In genomic region chrX:105413351-105413750, GRCm38 (mm10) we compare ENCODE assay signal across 16 mouse cellular contexts.
"Had no signal": no experiment of that assay in that cellular context is flagged by ENCODE, and none has a peak within 500 bp of the region (broad histone marks: within the 10 kb centered on the region; RNA-seq: fewer than 3 reads in every experiment).

No protein-coding gene starts in this region.

- H3K4me1 ChIP-seq: liver, embryonic 13.5 days; megakaryocyte, embryonic 14.5 days; midbrain, embryonic 12.5 days; neural tube, embryonic 13.5 days; stomach, embryonic 15.5 days had no signal

- DNase-seq: kidney, adult 8-10 months; left cerebral cortex, postnatal 4 days; liver; liver, embryonic 13.5 days; liver, postnatal 0 days; retina, postnatal 1 day; right cerebral cortex, postnatal 4 days; thymus, adult 2 months; thymus, postnatal 36 days had no signal

- H3K36me3 ChIP-seq: liver, embryonic 13.5 days; midbrain, embryonic 12.5 days; neural tube, embryonic 13.5 days; stomach, embryonic 15.5 days had no signal

- H3K9ac ChIP-seq: liver, embryonic 13.5 days; liver, postnatal 0 days; midbrain, embryonic 12.5 days; neural tube, embryonic 13.5 days; stomach, embryonic 15.5 days had no signal

- H3K4me3 ChIP-seq: layer of hippocampus, adult 2 months; liver, embryonic 13.5 days; megakaryocyte, embryonic 14.5 days; midbrain, embryonic 12.5 days; neural tube, embryonic 13.5 days; stomach, embryonic 15.5 days had no signal

- H3K27ac ChIP-seq: layer of hippocampus, adult 2 months; liver, embryonic 13.5 days; macrophage; midbrain, embryonic 12.5 days; neural tube, embryonic 13.5 days; stomach, embryonic 15.5 days had no signal

- H3K4me2 ChIP-seq: liver, embryonic 13.5 days; midbrain, embryonic 12.5 days; neural tube, embryonic 13.5 days; stomach, embryonic 15.5 days had no signal

- ATAC-seq: liver, postnatal 0 days; midbrain, embryonic 16.5 days had no signal

- H3K27me3 ChIP-seq: liver, embryonic 13.5 days had no signal

- H3K9me3 ChIP-seq: liver, embryonic 13.5 days; megakaryocyte, embryonic 14.5 days; midbrain, embryonic 12.5 days; neural tube, embryonic 13.5 days; stomach, embryonic 15.5 days had no signal
